Mouse (Mus musculus) limb, embryonic 13.5 days (tissue): ENCODE results near the gene Pygl. TPM values are rescaled to one million over a fixed set of nuclear protein-coding genes. Genes with fewer than 3 reads are reported as not detected.

Source experiments
- ATAC-seq: fragments of 200-750 bp; cut with Nextera tagmentation; 2 replicates; pipeline ENCODE4 v1.8.0; 2017; ENCODE audit warnings: low read depth, moderate number of reproducible peaks, moderate TSS enrichment; ENCODE audit not compliant: low FRiP score
- H3K27ac ChIP-seq: fragments of 300-500 bp; sonication (generic); 2 replicates; pipeline ENCODE4 v1.5.1; 2015; ENCODE audit warnings: inconsistent platforms, mild to moderate bottlenecking, moderate library complexity
- H3K27me3 ChIP-seq: fragments of 300-500 bp; sonication (generic); 2 replicates; pipeline ENCODE4 v1.6.1; 2015; ENCODE audit warnings: mild to moderate bottlenecking, inconsistent platforms
- H3K36me3 ChIP-seq: fragments of 300-500 bp; sonication (generic); 2 replicates; pipeline ENCODE4 v1.6.1; 2015; ENCODE audit warnings: inconsistent platforms, mild to moderate bottlenecking, moderate library complexity
- H3K4me1 ChIP-seq: fragments of 300-500 bp; sonication (generic); 2 replicates; pipeline ENCODE4 v1.6.1; 2015; ENCODE audit warnings: inconsistent platforms
- H3K4me2 ChIP-seq: fragments of 300-500 bp; sonication (generic); replicated peaks from 2 replicates; pipeline ENCODE4 v1.6.1; 2015; ENCODE audit warnings: inconsistent platforms, mild to moderate bottlenecking, moderate library complexity
- H3K4me3 ChIP-seq: fragments of 300-500 bp; sonication (generic); 2 replicates; pipeline ENCODE4 v1.5.1; 2015; ENCODE audit warnings: moderate library complexity, mild to moderate bottlenecking, inconsistent platforms
- H3K9ac ChIP-seq: fragments of 300-500 bp; sonication (generic); 2 replicates; pipeline ENCODE4 v1.6.1; 2015; ENCODE audit warnings: mild to moderate bottlenecking, inconsistent platforms
- H3K9me3 ChIP-seq: fragments of 300-500 bp; sonication (generic); 2 replicates; pipeline ENCODE4 v1.6.1; 2016; ENCODE audit warnings: inconsistent platforms
- WGBS: fragments of 180-500 bp; shearing (Covaris S2); methylation state at CpG from one replicate; pipeline ENCODE4 v1.1.7; 2015; 5-methylcytosine and 5-hydroxymethylcytosine counted together
- polyA plus RNA-seq: library from polyadenylated mRNA; unstranded; fragments of >200 nt; fragmentation: Nextera tagmentation; extraction: Ambion mirVana; gene quantifications from 2 replicates; pipeline ENCODE4 v1.2.1, GENCODE M21; 2015

The Pygl gene
- 11.2 and 12.6 TPM in 2 replicates for polyA plus RNA-seq

- H3K4me1 ChIP-seq: peaks cover 14% of the 10 kb centered on the region
- no peak within 1 kb of the TSS for H3K27ac ChIP-seq
- WGBS: 76% methylated on average over 2 of the region's 2 CpGs
- H3K27me3 ChIP-seq: no peaks in the 10 kb centered on the region
- H3K9me3 ChIP-seq: no peaks in the 10 kb centered on the region
- no peaks in the 10 kb centered on the region for H3K36me3 ChIP-seq
- H3K9ac ChIP-seq: no peak within 1 kb of the TSS
- H3K4me3 ChIP-seq: no peak within 1 kb of the TSS
- no peak within 1 kb of the TSS for H3K4me2 ChIP-seq
- no peak for ATAC-seq
Measured at GRCm38 (mm10) chr12:70231294-70231693, at the start of gene Pygl. TSS of gene Pygl (minus strand) at chr12:70231488.

GRCm38 (mm10) chr12:70280930-70281329, 49.6 kb upstream of the Pygl start:
- no peak for ATAC-seq
- Histone ChIP-seq H3K27ac (no peak overlapping the region), H3K9ac (no peak overlapping the region), H3K9me3 (no peaks in the 10 kb centered on the region), H3K27me3 (0 out of 2 replicates have a peak, but pooled peaks cover 2% of the 10 kb centered on the region), H3K4me3 (no peak overlapping the region), H3K4me2 (no peak overlapping the region), H3K36me3 (no peaks in the 10 kb centered on the region), H3K4me1 (no peaks in the 10 kb centered on the region)
- 84% methylated on average over 2 of the region's 2 CpGs for WGBS

- WGBS: 81% methylated on average over 10 of the region's 10 CpGs
- H3K9me3 ChIP-seq: no peaks in the 10 kb centered on the region
Measured at GRCm38 (mm10) chr12:70280381-70280780, 49.1 kb upstream of the Pygl start.

GRCm38 (mm10) chr12:70277071-70277939, 46.0 kb upstream of the Pygl start:
- Histone ChIP-seq H3K9ac (no peak overlapping the region), H3K4me1 (no peaks in the 10 kb centered on the region), H3K4me2 (no peak overlapping the region), H3K9me3 (no peaks in the 10 kb centered on the region), H3K27me3 (peaks cover 14% of the 10 kb centered on the region), H3K27ac (no peak overlapping the region), H3K36me3 (no peaks in the 10 kb centered on the region), H3K4me3 (no peak overlapping the region)
- WGBS: 63% methylated on average over 12 of the region's 12 CpGs
- ATAC-seq: no peak

More at GRCm38 (mm10) chr12:70280381-70280780, 49.1 kb upstream of the Pygl start:
- no peak overlapping the region for H3K4me2 ChIP-seq
- ATAC-seq: no peak
- no peak overlapping the region for H3K27ac ChIP-seq
- H3K4me3 ChIP-seq: no peak overlapping the region
- H3K27me3 ChIP-seq: 0 out of 2 replicates have a peak, but pooled peaks cover 5% of the 10 kb centered on the region
- no peaks in the 10 kb centered on the region for H3K4me1 ChIP-seq
- H3K36me3 ChIP-seq: no peaks in the 10 kb centered on the region
- H3K9ac ChIP-seq: no peak overlapping the region

GRCm38 (mm10) chr12:70269724-70270123, 38.4 kb upstream of the Pygl start:
- 49% methylated on average over 6 of the region's 6 CpGs for WGBS
- peaks cover 13% of the 10 kb centered on the region; the same call in 1 of the 2 replicates for H3K4me1 ChIP-seq
- no peaks in the 10 kb centered on the region for H3K9me3 ChIP-seq
- no peaks in the 10 kb centered on the region for H3K36me3 ChIP-seq
- H3K27me3 ChIP-seq: peaks cover 48% of the 10 kb centered on the region
- H3K9ac ChIP-seq: no peak overlapping the region
- H3K27ac ChIP-seq: no peak overlapping the region
- no peak overlapping the region for H3K4me3 ChIP-seq
- ATAC-seq: no peak
- no peak overlapping the region for H3K4me2 ChIP-seq

GRCm38 (mm10) chr12:70267314-70267713, 36.0 kb upstream of the Pygl start:
- Histone ChIP-seq H3K9ac (no peak overlapping the region), H3K4me2 (no peak overlapping the region), H3K9me3 (no peaks in the 10 kb centered on the region), H3K27ac (no peak overlapping the region), H3K4me3 (no peak overlapping the region), H3K4me1 (peaks cover 16% of the 10 kb centered on the region; the same call in 1 of the 2 replicates), H3K27me3 (peaks cover 43% of the 10 kb centered on the region), H3K36me3 (no peaks in the 10 kb centered on the region)
- no peak for ATAC-seq
- WGBS: 90% methylated on average over 9 of the region's 9 CpGs

GRCm38 (mm10) chr12:70266494-70266931, 35.2 kb upstream of the Pygl start:
- no peak for ATAC-seq
- peaks cover 42% of the 10 kb centered on the region for H3K27me3 ChIP-seq
- no peak overlapping the region for H3K9ac ChIP-seq
- no peak overlapping the region for H3K4me2 ChIP-seq
- 34% methylated on average over 8 of the region's 8 CpGs for WGBS
- H3K36me3 ChIP-seq: no peaks in the 10 kb centered on the region
- H3K9me3 ChIP-seq: no peaks in the 10 kb centered on the region
- no peak overlapping the region for H3K4me3 ChIP-seq
- no peak overlapping the region for H3K27ac ChIP-seq
- peaks cover 16% of the 10 kb centered on the region; the same call in 1 of the 2 replicates for H3K4me1 ChIP-seq

GRCm38 (mm10) chr12:70263721-70264120, 32.4 kb upstream of the Pygl start:
- peaks cover 40% of the 10 kb centered on the region for H3K27me3 ChIP-seq
- no peaks in the 10 kb centered on the region for H3K36me3 ChIP-seq
- H3K4me1 ChIP-seq: peaks cover 8% of the 10 kb centered on the region; the same call in 1 of the 2 replicates
- H3K27ac ChIP-seq: no peak overlapping the region
- no peak for ATAC-seq
- H3K4me2 ChIP-seq: no peak overlapping the region
- H3K9me3 ChIP-seq: no peaks in the 10 kb centered on the region
- WGBS: 30% methylated on average over 7 of the region's 7 CpGs
- H3K9ac ChIP-seq: no peak overlapping the region
- H3K4me3 ChIP-seq: no peak overlapping the region

GRCm38 (mm10) chr12:70262271-70262953, 31.1 kb upstream of the Pygl start:
- H3K9me3 ChIP-seq: no peaks in the 10 kb centered on the region
- peaks cover 8% of the 10 kb centered on the region; the same call in 1 of the 2 replicates for H3K4me1 ChIP-seq
- WGBS: 88% methylated on average over 17 of the region's 17 CpGs
- no peak overlapping the region for H3K9ac ChIP-seq
- H3K4me2 ChIP-seq: no peak overlapping the region
- H3K27ac ChIP-seq: no peak overlapping the region
- H3K36me3 ChIP-seq: no peaks in the 10 kb centered on the region
- ATAC-seq: no peak
- H3K4me3 ChIP-seq: no peak overlapping the region
- H3K27me3 ChIP-seq: peaks cover 36% of the 10 kb centered on the region

- no peaks in the 10 kb centered on the region for H3K4me1 ChIP-seq
- H3K4me2 ChIP-seq: no peak overlapping the region
- no peaks in the 10 kb centered on the region for H3K9me3 ChIP-seq
- H3K36me3 ChIP-seq: no peaks in the 10 kb centered on the region
- no peaks in the 10 kb centered on the region; the same call in 1 of the 2 replicates for H3K27me3 ChIP-seq
- H3K27ac ChIP-seq: no peak overlapping the region
- H3K4me3 ChIP-seq: no peak overlapping the region
- no peak for ATAC-seq
- no peak overlapping the region for H3K9ac ChIP-seq
- WGBS: 76% methylated on average over 15 of the region's 15 CpGs
Measured at GRCm38 (mm10) chr12:70251210-70251884, 20.1 kb upstream of the Pygl start.

- ATAC-seq: no peak
- no peak overlapping the region for H3K4me3 ChIP-seq
- no peak overlapping the region for H3K4me2 ChIP-seq
Measured at GRCm38 (mm10) chr12:70249616-70250157, 18.4 kb upstream of the Pygl start.

More at GRCm38 (mm10) chr12:70249616-70250157, 18.4 kb upstream of the Pygl start:
- Histone ChIP-seq H3K4me1 (no peaks in the 10 kb centered on the region), H3K9me3 (no peaks in the 10 kb centered on the region), H3K9ac (no peak overlapping the region), H3K27me3 (no peaks in the 10 kb centered on the region; the same call in 1 of the 2 replicates), H3K27ac (no peak overlapping the region), H3K36me3 (no peaks in the 10 kb centered on the region)
- WGBS: 86% methylated on average over 10 of the region's 10 CpGs
